Mouse (Mus musculus): ENCODE measurements around the gene Nol4l.
"Not testable (repeated sequence)": the region's sequence is repeated elsewhere in the genome, so short reads cannot be mapped to it uniquely, and the experiment has no call there.

Gene Nol4l

DNA sequence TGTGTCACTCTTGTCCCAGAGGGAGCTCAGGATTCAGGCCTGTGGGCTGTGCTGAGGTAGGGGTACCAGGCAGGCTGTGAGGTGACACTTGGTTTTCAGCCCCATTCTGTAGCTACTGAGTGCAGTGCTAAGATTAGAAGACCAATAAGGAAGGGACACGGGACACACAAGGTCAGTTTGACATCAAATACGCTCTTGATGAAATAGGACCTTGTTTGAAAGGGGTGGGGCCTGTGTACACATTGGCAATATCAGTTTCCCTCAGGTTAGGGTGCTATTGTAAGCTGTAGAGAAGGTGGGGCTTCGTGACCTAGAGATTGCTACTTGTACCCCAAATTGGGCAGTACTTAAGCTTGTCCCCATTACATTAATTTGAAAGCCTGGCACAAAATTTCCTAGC lies 124.9 kb downstream of the Nol4l start:
- no peak for DNase-seq

DNA sequence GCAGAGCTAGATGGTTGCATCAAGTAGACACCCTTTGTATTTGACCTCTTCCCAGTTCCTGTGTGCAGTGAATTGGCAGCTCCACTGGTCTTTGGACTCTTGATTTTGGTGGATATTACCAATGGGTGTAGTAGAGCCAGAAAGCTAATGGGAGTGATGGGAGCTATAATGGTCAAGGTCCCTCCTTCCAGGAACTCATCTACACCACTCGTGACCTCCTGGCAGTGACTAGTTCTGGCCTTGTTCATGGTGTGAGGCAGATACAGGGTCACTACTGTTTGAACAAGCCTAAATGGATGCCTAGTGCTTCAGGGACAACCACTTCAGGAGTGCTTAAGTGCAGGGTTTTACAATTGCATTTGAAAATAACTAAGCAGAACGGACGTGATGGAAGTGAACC lies 125.7 kb downstream of the Nol4l start:
- DNase-seq = no peak

DNA sequence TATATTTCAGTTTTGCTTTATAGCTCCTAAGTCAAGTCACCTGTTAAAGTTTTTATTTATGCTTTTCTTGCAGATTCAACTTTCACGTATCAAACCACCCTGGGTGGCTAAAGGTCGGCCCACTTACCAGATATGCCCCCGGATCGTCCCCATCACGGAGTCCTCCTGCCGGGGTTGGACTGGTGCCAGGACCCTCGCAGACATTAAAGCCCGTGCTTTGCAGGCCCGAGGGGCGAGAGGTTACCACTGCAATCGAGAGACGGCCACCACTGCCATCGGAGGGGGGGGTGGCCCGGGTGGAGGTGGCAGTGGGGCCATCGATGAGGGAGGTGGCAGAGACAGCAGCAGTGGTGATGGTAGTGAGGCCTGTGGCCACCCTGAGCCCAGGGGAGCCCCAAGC lies 130.6 kb downstream of the Nol4l start:
- no peak for DNase-seq

DNA sequence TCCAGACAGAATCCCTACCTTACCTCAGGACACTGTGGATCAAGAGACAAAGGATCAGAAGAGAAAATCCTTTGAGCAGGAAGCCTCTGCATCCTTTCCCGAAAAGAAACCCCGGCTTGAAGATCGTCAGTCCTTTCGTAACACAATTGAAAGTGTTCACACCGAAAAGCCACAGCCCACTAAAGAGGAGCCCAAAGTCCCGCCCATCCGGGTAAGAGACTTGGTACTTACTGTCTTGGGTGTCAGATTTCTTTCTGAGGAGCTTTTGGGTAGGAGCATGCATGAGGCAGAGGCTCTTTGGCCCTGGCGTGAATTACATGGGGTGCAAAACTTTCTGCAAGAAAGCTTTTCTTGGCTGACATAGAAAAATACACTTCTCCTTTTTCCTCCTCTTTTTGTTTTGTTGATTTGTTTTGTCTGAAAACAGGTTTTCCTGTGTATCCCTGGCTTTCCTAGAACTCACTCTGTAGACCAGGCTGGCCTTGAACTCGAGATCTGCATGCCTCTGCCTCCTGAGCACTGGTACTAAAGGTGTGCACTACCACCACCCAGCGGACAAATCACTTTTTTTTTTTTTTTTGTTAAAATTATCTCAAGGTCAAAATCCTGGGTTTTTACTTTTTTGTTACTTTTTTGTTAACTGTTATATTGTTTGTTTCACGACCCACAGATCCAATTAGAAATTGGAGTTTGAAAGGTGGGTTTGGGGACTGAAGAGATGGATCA lies 131.8 kb downstream of the Nol4l start:
- DNase-seq = no peak

DNA sequence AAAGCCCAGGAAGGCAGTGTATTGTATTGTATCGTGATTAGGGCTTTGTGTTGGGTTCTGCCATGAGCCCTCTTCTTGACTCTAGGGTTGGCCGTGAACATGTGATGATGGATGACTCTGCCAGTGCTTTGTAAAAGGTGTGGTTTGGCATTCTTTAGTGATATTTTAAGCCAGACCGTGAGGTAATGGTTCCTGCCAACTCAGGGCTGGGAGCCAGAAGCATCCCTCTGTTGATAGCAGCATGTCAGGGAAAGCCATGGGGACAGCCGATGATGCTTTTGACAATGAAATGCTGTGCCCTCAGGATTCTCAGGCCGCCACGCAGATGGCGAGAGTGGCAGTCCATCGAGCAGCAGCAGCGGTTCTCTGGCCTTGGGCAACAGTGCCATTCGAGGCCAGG lies 136.7 kb downstream of the Nol4l start:
- DNase-seq = no peak

DNA sequence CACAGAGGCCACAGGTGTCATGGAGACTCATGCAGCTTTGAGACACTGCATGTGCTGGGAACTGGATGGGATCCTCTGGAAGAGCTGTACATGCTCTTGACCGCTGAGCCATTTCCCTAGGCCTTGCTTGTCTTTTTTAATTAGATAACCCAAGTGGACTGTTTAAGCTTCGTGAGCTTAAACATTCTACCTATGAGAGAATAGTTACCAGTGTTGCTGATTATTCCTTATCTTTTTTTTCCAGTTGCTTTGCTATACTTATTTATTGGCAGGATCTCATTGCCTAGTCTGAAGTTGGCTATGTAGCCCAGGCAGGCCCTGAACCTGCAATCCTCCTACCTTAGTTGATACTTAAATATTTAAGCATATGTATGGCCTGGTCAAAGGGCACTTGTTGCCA lies 139.9 kb downstream of the Nol4l start:
- no peak for DNase-seq

DNA sequence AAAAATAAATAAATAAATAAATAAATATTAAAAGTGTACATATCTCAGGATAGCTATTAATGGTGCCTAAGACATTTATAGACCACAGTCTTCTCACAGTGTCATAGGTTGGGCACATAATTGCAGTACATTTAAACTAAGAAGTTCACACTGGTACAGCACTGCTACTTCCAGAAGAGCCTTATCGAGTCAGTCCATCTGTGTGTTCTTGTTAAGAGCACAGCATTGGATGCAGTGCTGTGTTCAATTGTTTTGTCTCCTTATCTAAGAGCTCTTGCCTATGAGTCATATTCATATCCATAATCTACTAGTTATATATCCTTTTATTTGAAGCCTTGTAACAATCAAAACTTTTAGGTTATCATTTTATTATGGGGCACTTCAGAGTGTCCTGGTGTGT lies 149.3 kb downstream of the Nol4l start:
- no peak for DNase-seq

DNA sequence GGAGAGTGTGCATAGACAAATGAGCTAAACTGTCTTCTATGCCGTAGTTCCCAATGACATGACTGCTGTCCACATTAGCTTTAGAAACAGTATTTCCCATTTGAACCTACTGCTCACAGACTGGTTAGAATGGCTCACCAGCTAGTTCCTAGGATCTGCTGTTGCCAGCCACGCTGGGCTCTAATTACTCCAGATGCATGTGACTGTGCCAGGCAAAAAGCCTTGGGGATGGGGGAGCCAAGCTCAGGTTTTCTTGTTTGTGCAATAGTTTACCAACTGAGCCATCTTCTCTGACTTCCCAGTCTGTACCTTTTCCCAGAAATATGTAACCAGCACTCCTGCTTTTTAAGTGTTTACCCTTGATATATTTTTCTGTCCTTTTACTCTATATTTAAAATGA lies 154.4 kb downstream of the Nol4l start:
- DNase-seq = no peak

DNA sequence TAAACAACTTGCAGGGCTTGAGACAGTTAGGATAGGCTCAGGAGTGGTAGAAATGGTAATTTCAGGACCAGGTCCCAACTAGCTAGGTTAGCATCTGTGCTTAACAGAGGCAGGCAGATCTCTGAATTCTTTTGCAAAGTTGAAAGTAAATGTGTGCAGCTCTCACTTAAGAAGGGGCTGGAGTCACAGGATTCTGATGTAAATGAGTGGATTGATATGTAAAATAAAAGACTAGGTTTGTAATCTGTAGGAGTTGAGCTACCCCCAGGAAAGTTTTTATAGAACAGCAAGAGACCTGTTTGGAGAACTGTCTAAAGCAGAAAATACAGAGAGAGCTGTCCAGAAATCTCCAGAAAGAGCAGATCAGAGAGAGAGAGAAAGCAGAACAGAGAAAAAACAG lies 158.9 kb downstream of the Nol4l start:
- DNase-seq = no peak

DNA sequence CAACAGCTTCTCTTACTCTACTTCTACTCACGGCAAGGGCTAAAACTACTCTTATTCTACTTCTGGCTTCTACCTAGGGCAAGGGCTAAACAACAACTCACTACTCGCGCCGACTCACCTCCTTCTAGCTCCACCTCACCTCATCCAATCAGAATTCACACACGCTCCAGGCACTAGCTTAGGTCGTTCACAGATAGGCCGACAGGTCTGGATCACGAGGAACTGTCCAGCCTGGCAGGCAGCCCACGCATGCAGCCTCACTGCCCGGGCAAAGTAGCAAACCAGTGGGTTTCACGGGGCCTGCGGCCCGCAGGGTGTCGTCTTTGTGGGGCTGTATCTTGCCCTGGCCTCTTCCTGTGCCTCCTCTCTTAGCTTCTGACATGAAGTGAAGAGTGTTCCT lies 165.2 kb downstream of the Nol4l start:
- DNase-seq = not testable (repeated sequence)

DNA sequence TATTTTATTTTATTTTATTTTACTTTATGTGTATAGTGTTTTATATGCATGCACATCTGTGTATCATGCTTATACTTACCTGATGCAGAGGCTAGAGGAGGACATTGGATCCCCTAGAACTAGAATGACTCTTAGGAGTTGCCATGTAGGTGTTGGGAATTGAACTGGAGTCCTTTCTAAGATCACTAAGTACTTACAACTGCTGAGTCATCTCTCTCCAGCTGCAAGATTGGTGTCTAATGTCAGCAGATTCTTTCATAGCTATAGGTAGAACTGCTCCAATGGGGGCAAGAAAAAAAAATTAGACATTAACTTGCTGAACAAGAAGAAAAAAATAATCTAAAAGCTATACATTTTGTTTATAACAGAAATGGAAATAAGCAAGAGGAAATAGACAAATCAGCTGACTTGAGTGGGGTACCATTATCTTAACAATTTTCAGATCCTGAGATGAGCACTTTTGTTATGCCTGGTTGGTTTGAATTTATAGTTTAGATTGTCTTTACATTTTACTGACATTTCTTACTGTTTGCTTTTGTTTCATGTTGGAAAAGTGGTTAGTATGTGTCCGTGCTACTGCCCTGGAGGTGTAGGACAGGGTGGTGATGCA lies 168.6 kb downstream of the Nol4l start:
- no peak for DNase-seq
